Mouse (Mus musculus): Measurements from ENCODE around the gene Mapk1. TPM values are rescaled to one million over a fixed set of nuclear protein-coding genes. Genes with fewer than 3 reads are reported as not detected.

Gene Mapk1
- total RNA-seq, 2 experiments from 2014 or later: 109 to 114 TPM

GRCm38 (mm10) chr16:17015111-17015852 lies 32.1 kb downstream of the Mapk1 start:
- intact Hi-C loops (cut with DNase I): no loop called here
- DNase-seq: no peak

- intact Hi-C loops (cut with DNase I): no loop called here
- DNase-seq: no peak
Observed at GRCm38 (mm10) chr16:17015853-17016230, 32.7 kb downstream of the Mapk1 start.

DNA sequence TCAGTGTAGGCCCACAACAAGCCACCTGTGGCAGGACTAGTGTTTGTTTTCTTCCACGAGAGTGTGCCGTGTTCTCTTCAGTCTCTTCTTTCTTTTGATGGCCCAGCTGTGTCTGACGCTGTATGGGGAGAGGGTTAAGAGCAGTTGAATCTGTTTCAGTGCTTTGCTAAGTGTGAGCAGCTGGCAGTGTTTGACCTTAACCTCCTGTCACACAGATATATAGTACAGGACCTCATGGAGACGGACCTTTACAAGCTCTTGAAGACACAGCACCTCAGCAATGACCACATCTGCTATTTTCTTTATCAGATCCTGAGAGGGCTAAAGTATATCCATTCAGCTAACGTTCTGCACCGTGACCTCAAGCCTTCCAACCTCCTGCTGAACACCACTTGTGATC lies 34.9 kb downstream of the Mapk1 start:
- intact Hi-C loops (cut with DNase I): no loop called here
- no peak for DNase-seq

DNA sequence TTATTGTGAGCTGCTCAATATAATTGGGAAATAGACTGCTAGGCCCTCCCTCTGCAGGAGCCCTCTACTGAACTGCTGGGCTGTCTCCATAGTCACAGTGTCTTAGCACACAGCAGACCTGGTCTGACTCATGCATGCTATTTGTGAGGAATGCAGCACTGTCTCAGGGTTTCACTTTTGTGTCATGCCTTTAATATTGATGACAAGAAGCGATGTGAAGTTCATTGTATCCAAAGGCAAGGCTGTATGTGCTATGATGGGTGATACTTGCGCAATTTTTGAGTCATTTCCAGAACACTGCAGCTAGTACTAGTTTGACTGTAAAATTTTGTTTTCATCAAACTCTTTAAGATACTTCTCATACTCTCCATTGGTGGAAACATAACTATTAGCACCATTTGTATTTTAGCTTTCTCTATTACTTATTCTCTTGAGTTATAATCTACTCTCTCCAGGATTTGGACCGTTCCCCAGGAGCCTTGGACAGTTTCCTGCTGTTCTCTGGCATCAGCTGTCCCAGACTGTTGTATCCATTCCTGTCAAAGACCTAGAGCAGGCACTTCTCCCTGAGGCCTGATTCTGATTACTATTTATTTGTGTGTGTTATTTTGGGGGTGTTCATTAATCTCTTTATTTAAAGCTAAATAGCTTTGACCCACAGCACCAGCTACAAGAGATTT lies 41.4 kb downstream of the Mapk1 start:
- DNase-seq: peak; percentile 49 to 71
- intact Hi-C loops (cut with DNase I): no loop called here

GRCm38 (mm10) chr16:17029971-17030695 lies 47.0 kb downstream of the Mapk1 start:
- intact Hi-C loops (cut with DNase I): no loop called here

DNA sequence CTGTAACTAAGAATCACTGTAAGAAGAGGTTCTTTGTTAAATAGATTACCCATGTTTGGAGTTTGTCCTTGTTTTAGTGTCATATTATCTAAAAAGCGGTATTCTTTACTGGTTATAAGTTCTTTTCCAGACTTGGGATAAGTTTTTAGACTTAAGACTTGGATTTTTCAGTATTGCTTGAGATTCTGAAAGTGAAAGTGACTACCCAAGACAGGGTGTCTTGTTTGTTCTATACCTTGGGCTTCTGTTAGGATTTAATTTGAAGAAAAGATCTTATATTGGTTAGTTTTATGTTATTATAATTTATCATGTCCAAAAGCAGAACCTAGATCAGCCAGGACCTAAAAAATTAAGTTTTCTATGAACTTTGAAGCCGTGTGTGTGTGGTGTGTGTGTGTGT lies 50.6 kb downstream of the Mapk1 start:
- DNase-seq: no peak
- intact Hi-C loops (cut with DNase I): no loop called here

More at GRCm38 (mm10) chr16:17029971-17030695, 47.0 kb downstream of the Mapk1 start:
- DNase-seq: no peak

GRCm38 (mm10) chr16:17040716-17041115 lies 57.5 kb downstream of the Mapk1 start:
- intact Hi-C loops (cut with DNase I): no loop called here
- no peak for DNase-seq

- intact Hi-C loops (cut with DNase I): no loop called here
- no peak for DNase-seq
Observed at GRCm38 (mm10) chr16:17041417-17041816, 58.2 kb downstream of the Mapk1 start.

DNA sequence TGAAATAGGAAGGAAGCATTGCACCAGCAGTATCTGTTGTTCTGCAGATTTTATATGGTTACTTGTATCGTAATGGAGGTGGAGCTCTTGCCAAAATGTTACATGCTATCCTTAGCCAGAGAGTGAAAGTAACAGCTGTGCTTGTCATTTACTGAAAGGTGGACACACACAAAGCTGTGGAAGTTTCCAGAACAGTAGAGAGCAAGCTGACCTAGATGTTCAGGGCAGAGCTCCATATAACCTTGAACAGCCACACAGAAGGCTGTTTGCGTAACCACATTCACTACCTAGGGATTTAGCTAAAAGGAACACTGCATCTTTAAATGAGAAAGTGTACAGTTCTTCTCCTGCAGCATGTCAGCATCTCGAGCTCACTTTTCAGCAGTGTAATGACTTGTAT lies 61.1 kb downstream of the Mapk1 start:
- no peak for DNase-seq
- intact Hi-C loops (cut with DNase I): no loop called here

DNA sequence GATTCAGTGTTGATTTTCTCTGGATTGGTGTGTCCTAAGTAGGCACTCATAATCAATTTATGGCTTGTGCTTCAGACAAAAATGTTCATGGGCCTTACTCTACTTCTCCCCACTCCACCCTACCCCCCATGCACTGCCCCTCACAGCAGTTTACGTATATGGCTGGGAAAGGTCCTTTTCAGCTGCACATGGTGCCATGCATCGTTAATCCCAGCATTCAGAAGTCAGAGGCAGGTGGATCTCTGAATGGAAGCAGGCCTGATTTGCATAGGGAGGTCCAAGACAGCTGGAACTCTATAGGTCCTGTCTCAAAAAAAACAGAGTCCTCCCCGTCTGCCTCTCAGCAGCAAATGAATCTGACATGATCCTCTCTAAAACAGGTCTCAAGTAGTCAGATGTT lies 62.1 kb downstream of the Mapk1 start:
- no peak for DNase-seq
- intact Hi-C loops (cut with DNase I): no loop called here

- intact Hi-C loops (cut with DNase I): no loop called here
- DNase-seq: no peak
Observed at GRCm38 (mm10) chr16:17049886-17050285, 66.7 kb downstream of the Mapk1 start.

- DNase-seq: no peak
- intact Hi-C loops (cut with DNase I): no loop called here
Observed at GRCm38 (mm10) chr16:17052087-17052486, 68.9 kb downstream of the Mapk1 start.

- DNase-seq: no peak
- intact Hi-C loops (cut with DNase I): no loop called here
Observed at GRCm38 (mm10) chr16:17053903-17054302, 70.7 kb downstream of the Mapk1 start.

- intact Hi-C loops (cut with DNase I): no loop called here
- no peak for DNase-seq
Observed at GRCm38 (mm10) chr16:17055584-17055983, 72.4 kb downstream of the Mapk1 start.

DNA sequence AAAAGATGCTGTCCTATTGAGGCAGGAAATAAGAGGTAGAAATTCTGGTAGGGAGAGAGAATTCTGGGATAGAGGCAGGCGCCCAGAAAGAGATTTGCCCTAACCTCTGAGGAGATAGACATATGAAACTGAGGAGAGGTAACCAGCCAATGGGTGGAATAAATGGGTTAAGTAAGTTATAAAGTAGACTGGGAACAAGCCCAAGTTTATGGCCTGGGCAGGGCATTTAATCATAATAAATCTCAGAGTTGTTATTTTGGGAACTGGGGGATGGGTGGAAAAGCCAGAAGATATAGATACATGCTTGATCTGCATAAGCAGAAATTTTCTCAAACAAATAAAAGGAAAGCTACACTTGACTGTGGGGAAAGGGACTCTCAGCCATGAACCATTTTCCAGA lies 79.2 kb downstream of the Mapk1 start:
- intact Hi-C loops (cut with DNase I): no loop called here
- DNase-seq: no peak

DNA sequence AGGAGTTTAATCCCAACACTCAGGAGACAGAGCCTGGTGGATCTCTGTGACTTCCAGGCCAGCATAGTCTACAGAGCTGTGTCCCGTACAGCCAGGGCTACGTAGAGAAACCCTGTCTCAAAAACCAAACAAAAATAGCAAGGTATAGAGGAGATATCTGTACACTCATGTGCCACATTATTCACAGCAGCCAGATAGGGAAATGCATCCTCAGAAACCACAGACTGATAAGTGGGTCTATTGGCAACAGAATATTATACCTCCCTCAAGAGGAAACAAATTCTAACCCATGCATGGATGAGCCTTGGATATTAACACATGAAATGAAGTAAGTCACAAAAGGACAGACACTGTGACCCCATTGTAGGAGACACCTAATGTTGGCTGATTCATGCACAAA lies 84.4 kb downstream of the Mapk1 start:
- no peak for DNase-seq
- intact Hi-C loops (cut with DNase I): no loop called here

GRCm38 (mm10) chr16:17069511-17070443 lies 86.6 kb downstream of the Mapk1 start, which contains the start of gene Ypel1:
Gene Ypel1, plus strand, starts transcription at chr16:17069696.
- DNase-seq: peak; percentile 90 to 91
- intact Hi-C loops (cut with DNase I): no loop called here

- no peak for DNase-seq
- intact Hi-C loops (cut with DNase I): no loop called here
Observed at GRCm38 (mm10) chr16:17070716-17071115, 87.5 kb downstream of the Mapk1 start.

- intact Hi-C loops (cut with DNase I): no loop called here
- DNase-seq: no peak
Observed at GRCm38 (mm10) chr16:17073000-17073399, 89.8 kb downstream of the Mapk1 start.

DNA sequence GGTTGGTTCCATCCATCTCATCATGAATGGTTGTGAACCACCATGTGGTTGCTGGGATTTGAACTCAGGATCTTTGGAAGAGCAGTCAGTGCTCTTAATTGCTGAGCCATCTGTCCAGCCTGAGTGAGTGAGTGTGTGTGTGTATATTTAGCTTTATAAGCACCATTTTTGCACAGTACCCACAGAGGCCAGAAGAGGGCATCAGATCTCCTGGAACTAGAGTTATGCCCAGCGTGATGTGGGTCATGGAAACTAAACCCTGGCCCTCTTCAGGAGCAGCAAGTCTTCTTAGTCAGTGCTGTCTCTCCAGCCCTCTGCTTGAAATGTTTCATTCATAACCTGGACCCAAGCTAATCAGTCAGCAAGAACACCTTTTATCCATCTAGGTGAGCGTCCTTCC lies 93.1 kb downstream of the Mapk1 start:
- no peak for DNase-seq
- intact Hi-C loops (cut with DNase I): no loop called here
